Mouse (Mus musculus): ENCODE measurements at regions not wholly inside any gene's neighbourhood (a gene's known extent, or its start where the extent isn't known, plus 50 kb on each side); places are given as distances from the start of the nearest gene placed in this dataset.

DNA sequence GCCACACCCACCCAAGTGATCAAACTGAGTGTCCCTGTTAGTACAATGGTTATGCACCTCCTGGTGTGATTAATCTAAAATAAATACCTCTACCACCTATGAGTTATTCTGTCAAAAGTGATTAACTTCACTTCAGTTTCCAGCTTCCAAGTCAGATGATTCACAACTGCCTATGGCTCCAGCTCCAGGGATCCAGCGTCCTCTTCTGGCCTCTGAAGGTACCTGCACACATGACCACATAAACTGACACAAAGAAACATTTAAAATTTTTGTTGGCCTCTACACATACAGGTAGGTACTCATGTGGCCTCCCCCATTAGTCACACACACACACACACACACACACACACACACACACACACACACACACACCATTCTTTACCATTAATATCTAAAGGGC is 63.9 kb upstream of the Kdm7a start:
- no peaks in the 10 kb centered on the region for H3K36me3 ChIP-seq (ENCODE audit: control insufficient read depth, insufficient read depth)
- H3K79me2 ChIP-seq (ENCODE audit: control insufficient read depth, insufficient read depth) = no peaks in the 10 kb centered on the region
- no peak overlapping the region for H3ac ChIP-seq (ENCODE audit: control insufficient read depth, insufficient read length)
- no peaks in the 10 kb centered on the region for H3K27me3 ChIP-seq (ENCODE audit: control insufficient read depth, insufficient read depth, insufficient read length)
- TF ChIP-seq TCF3 (IDR thresholded peaks at IDR 0.05; ENCODE audit: insufficient read length, low read depth) (no peak), TCF12 (IDR thresholded peaks at IDR 0.05; ENCODE audit: insufficient read depth, poor library complexity, severe bottlenecking) (no peak), MYOD1 (IDR thresholded peaks at IDR 0.05; ENCODE audit: control insufficient read depth in 1 of 3, insufficient read length in 2 of 3, low read depth in 2 of 3) (no peak), SRF (IDR thresholded peaks at IDR 0.05; ENCODE audit: control insufficient read depth, insufficient read length, low read depth) (no peak), REST (IDR thresholded peaks at IDR 0.05; ENCODE audit: insufficient read depth, insufficient read length) (no peak), POLR2AphosphoS2 (IDR thresholded peaks at IDR 0.05; ENCODE audit: insufficient read length, low read depth) (no peak)
- no peak overlapping the region for H3K4me2 ChIP-seq (ENCODE audit: low read depth)
- H3K4me3 ChIP-seq = no peak overlapping the region

DNA sequence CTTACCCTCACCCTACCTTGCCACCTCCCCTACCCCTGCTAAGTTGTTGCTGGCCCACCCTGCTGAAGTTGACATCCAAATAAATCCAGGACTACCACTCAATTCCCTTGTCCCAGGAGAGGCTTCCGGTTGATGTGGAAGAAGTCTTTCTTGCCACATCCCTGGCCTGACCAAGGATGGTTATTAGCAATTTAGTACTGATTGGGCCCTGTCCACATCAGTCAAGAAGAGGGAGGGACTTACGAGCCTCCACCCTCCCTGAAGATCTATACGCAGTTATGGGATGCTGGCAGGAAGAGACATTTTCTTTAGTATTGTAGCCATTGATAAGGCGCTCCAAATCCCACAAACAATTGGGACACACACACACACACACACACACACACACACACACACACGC is 63.1 kb upstream of the Kdm7a start:
- no peak overlapping the region for H3ac ChIP-seq (ENCODE audit: control insufficient read depth, insufficient read length)
- H3K4me3 ChIP-seq = no peak overlapping the region
- no peak for TF ChIP-seq CEBPB (IDR thresholded peaks at IDR 0.05; ENCODE audit: insufficient read depth, poor library complexity, severe bottlenecking)
- no peak for TF ChIP-seq MAX (IDR thresholded peaks at IDR 0.05; ENCODE audit: low read depth)
- no peak for TF ChIP-seq USF1 (IDR thresholded peaks at IDR 0.05; ENCODE audit: low read depth)
- no peak for TF ChIP-seq POLR2A (IDR thresholded peaks at IDR 0.05; ENCODE audit: insufficient read length, low read depth)
- H3K27me3 ChIP-seq (ENCODE audit: control insufficient read depth, insufficient read depth, insufficient read length) = no peaks in the 10 kb centered on the region
- no peaks in the 10 kb centered on the region for H3K79me2 ChIP-seq (ENCODE audit: control insufficient read depth, insufficient read depth)
- H3K4me2 ChIP-seq (ENCODE audit: low read depth) = no peak overlapping the region
- H3K36me3 ChIP-seq (ENCODE audit: control insufficient read depth, insufficient read depth) = no peaks in the 10 kb centered on the region

DNA sequence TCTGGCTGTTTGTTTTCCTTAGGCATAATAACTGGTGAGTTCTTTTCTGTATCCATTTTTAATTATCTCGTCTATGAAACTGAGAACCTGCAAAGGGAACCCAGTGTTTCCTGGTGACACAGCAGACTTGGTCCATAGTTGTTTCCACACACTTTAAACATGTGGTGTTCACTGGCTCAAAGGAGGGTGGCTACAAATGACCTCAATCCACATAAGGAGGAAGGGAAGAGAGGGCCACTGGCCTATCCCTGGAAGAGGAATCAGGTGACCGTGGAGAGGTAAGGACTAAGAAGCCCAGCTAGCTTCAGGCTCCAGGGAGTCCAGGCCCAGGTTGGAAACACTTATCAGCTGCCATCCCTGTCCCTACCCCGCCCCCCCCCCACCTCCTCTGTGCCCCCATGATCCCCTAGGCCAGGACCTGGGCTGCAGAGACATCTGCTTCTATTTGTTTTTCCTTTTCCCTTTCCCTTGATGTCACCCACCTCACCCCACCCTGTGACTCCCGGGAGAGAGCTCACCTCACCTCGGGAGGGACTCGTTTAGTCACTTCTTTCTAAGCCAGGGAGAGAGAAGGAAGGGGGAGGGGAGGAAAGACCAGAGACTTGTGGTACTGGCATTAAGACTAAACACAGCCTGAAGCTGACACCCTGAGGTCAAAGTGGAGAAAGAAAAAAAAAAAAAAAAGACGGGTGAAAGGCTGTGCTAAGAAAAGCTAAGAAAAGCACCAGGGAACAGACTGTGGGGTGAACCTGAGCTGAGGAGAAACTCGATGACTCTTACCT is 62.2 kb upstream of the Kdm7a start:
- no peak for TF ChIP-seq USF1 (IDR thresholded peaks at IDR 0.05; ENCODE audit: low read depth)
- H3ac ChIP-seq (ENCODE audit: control insufficient read depth, insufficient read length) = no peak overlapping the region
- H3K79me2 ChIP-seq (ENCODE audit: control insufficient read depth, insufficient read depth) = no peaks in the 10 kb centered on the region
- H3K27me3 ChIP-seq (ENCODE audit: control insufficient read depth, insufficient read depth, insufficient read length) = no peaks in the 10 kb centered on the region
- H3K4me2 ChIP-seq (ENCODE audit: low read depth) = no peak overlapping the region
- no peaks in the 10 kb centered on the region for H3K36me3 ChIP-seq (ENCODE audit: control insufficient read depth, insufficient read depth)
- H3K4me3 ChIP-seq = no peak overlapping the region

DNA sequence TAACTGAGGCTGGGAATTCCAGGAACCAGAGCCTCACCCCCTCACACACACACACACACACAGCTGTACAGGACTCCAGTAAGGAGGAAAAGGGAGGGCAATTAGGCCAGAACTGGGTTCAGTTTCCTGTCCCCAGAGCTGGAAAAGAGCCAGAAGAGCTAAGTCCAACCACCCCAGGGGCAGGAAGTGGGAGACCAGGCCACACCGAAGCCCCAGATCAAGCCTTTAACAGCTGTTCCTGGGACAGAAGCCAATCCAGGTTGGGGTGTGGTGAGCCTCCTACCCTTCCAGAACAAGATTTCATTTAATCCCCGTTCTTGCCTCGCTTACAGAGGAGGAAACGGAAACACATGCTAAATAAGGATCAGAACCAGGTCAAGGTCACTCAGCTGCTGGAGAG is 58.1 kb upstream of the Kdm7a start:
- Histone ChIP-seq H3ac (ENCODE audit: control insufficient read depth, insufficient read length) (no peak overlapping the region), H3K27me3 (ENCODE audit: control insufficient read depth, insufficient read depth, insufficient read length) (no peaks in the 10 kb centered on the region), H3K4me2 (ENCODE audit: low read depth) (no peak overlapping the region), H3K36me3 (ENCODE audit: control insufficient read depth, insufficient read depth) (no peaks in the 10 kb centered on the region), H3K79me2 (ENCODE audit: control insufficient read depth, insufficient read depth) (no peaks in the 10 kb centered on the region), H3K4me3 (no peak overlapping the region)
- TF ChIP-seq SRF (IDR thresholded peaks at IDR 0.05; ENCODE audit: control insufficient read depth, insufficient read length, low read depth) (no peak), MYOG (IDR thresholded peaks at IDR 0.05; ENCODE audit: control insufficient read depth in 1 of 3, insufficient read depth in 1 of 3, insufficient read length in 2 of 3, low read depth in 2 of 3) (no peak), POLR2A (IDR thresholded peaks at IDR 0.05; ENCODE audit: insufficient read length, low read depth) (no peak), CEBPB (IDR thresholded peaks at IDR 0.05; ENCODE audit: insufficient read depth, poor library complexity, severe bottlenecking) (no peak), REST (IDR thresholded peaks at IDR 0.05; ENCODE audit: insufficient read depth, insufficient read length) (no peak), MAX (IDR thresholded peaks at IDR 0.05; ENCODE audit: low read depth) (no peak), POLR2AphosphoS2 (IDR thresholded peaks at IDR 0.05; ENCODE audit: insufficient read length, low read depth) (no peak), E2F4 (IDR thresholded peaks at IDR 0.05; ENCODE audit: insufficient read depth) (no peak), TCF3 (IDR thresholded peaks at IDR 0.05; ENCODE audit: insufficient read length, low read depth) (no peak), MYOD1 (IDR thresholded peaks at IDR 0.05; ENCODE audit: control insufficient read depth in 1 of 3, insufficient read length in 2 of 3, low read depth in 2 of 3) (no peak), TCF12 (IDR thresholded peaks at IDR 0.05; ENCODE audit: insufficient read depth, poor library complexity, severe bottlenecking) (no peak), USF1 (IDR thresholded peaks at IDR 0.05; ENCODE audit: low read depth) (no peak)

DNA sequence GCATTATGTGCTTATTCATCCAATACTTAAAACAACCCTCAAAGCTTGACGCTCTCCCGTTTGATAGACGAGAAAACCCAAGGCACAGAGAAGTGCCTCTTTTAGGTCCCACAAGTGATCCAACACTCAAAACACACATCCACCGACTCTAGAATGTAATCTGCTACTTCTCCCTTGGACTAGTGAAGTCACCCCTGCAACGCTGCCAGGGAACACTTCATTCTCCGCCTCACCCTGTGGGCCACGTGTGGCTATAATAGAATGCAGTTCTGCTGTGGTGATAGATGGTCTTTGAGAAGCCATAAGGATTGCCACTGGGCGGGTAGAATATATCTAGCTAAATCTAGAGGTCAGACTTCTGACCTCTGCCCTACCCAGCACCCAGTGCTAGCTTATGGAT is 57.0 kb upstream of the Kdm7a start:
- H3K36me3 ChIP-seq (ENCODE audit: control insufficient read depth, insufficient read depth) = no peaks in the 10 kb centered on the region
- TF ChIP-seq POLR2A (IDR thresholded peaks at IDR 0.05; ENCODE audit: insufficient read length, low read depth) (no peak), MYOD1 (IDR thresholded peaks at IDR 0.05; ENCODE audit: control insufficient read depth in 1 of 3, insufficient read length in 2 of 3, low read depth in 2 of 3) (no peak), MYOG (IDR thresholded peaks at IDR 0.05; ENCODE audit: control insufficient read depth in 1 of 3, insufficient read depth in 1 of 3, insufficient read length in 2 of 3, low read depth in 2 of 3) (no peak), TCF3 (IDR thresholded peaks at IDR 0.05; ENCODE audit: insufficient read length, low read depth) (no peak), POLR2AphosphoS2 (IDR thresholded peaks at IDR 0.05; ENCODE audit: insufficient read length, low read depth) (no peak), CEBPB (IDR thresholded peaks at IDR 0.05; ENCODE audit: insufficient read depth, poor library complexity, severe bottlenecking) (no peak), REST (IDR thresholded peaks at IDR 0.05; ENCODE audit: insufficient read depth, insufficient read length) (no peak), MAX (IDR thresholded peaks at IDR 0.05; ENCODE audit: low read depth) (no peak), E2F4 (IDR thresholded peaks at IDR 0.05; ENCODE audit: insufficient read depth) (no peak), TCF12 (IDR thresholded peaks at IDR 0.05; ENCODE audit: insufficient read depth, poor library complexity, severe bottlenecking) (no peak), USF1 (IDR thresholded peaks at IDR 0.05; ENCODE audit: low read depth) (no peak), SRF (IDR thresholded peaks at IDR 0.05; ENCODE audit: control insufficient read depth, insufficient read length, low read depth) (no peak)
- peaks cover 3% of the 10 kb centered on the region for H3K27me3 ChIP-seq (ENCODE audit: control insufficient read depth, insufficient read depth, insufficient read length)
- H3K4me3 ChIP-seq = no peak overlapping the region
- no peaks in the 10 kb centered on the region for H3K79me2 ChIP-seq (ENCODE audit: control insufficient read depth, insufficient read depth)
- H3K4me2 ChIP-seq (ENCODE audit: low read depth) = no peak overlapping the region
- H3ac ChIP-seq (ENCODE audit: control insufficient read depth, insufficient read length) = no peak overlapping the region
